8 mouse cellular contexts compared by ENCODE assay signal in genomic region chr11:85894731-85895545, GRCm38 (mm10). TPM values are rescaled to one million over a fixed set of nuclear protein-coding genes. Genes with fewer than 3 reads are reported as not detected.
DNase-seq lines count a peak whose midpoint lies in the region; ATAC-seq and TF ChIP-seq lines count a peak whose summit lies in the region.

No protein-coding gene starts in this region.

- no peaks in the 10 kb centered on the region for H3K36me3 ChIP-seq in kidney, embryonic 15.5 days
- no peaks in the 10 kb centered on the region for H3K36me3 ChIP-seq in forebrain, embryonic 10.5 days (replicated peaks)
- H3K36me3 ChIP-seq in hindbrain, postnatal 0 days (ENCODE audit: insufficient read depth, low read length) = no peaks in the 10 kb centered on the region

- no peak for ATAC-seq in kidney, embryonic 15.5 days (replicated peaks; ENCODE audit: low FRiP score)
- ATAC-seq in hindbrain, postnatal 0 days = no peak

- WGBS in kidney, embryonic 15.5 days = 3% methylated on average over 43 of the region's 43 CpGs
- under 1% methylated on average over 43 of the region's 43 CpGs for WGBS in forebrain, embryonic 10.5 days
- 2% methylated on average over 43 of the region's 43 CpGs for WGBS in hindbrain, postnatal 0 days

- peaks cover 26% of the 10 kb centered on the region for H3K4me1 ChIP-seq in kidney, embryonic 15.5 days
- H3K4me1 ChIP-seq in forebrain, embryonic 10.5 days = peaks cover 45% of the 10 kb centered on the region
- H3K4me1 ChIP-seq in hindbrain, postnatal 0 days (ENCODE audit: insufficient read depth, low read length) = no peaks in the 10 kb centered on the region

- peak overlapping the region; percentile 60 for H3K4me2 ChIP-seq in kidney, embryonic 15.5 days
- H3K4me2 ChIP-seq in hindbrain, postnatal 0 days (ENCODE audit: low read depth, low read length) = peak overlapping the region; percentile 50

- H3K4me3 ChIP-seq in kidney, embryonic 15.5 days (replicated peaks) = peak overlapping the region; percentile 33
- H3K4me3 ChIP-seq in forebrain, embryonic 10.5 days = peak overlapping the region; percentile 48
- H3K4me3 ChIP-seq in hindbrain, postnatal 0 days (ENCODE audit: low read length) = peak overlapping the region; percentile 25

- H3K9ac ChIP-seq in kidney, embryonic 15.5 days = no peak overlapping the region
- H3K9ac ChIP-seq in hindbrain, postnatal 0 days (replicated peaks; ENCODE audit: low read length) = no peak overlapping the region

- H3K27me3 ChIP-seq in kidney, embryonic 15.5 days = peaks cover 99% of the 10 kb centered on the region
- H3K27me3 ChIP-seq in forebrain, embryonic 10.5 days (ENCODE audit: poor library complexity, severe bottlenecking) = peaks cover 100% of the 10 kb centered on the region
- H3K27me3 ChIP-seq in hindbrain, postnatal 0 days (ENCODE audit: insufficient read depth, low read length) = peaks cover 70% of the 10 kb centered on the region

- H3K27ac ChIP-seq in kidney, embryonic 15.5 days = no peak overlapping the region
- no peak overlapping the region for H3K27ac ChIP-seq in forebrain, embryonic 10.5 days
- no peak overlapping the region for H3K27ac ChIP-seq in hindbrain, postnatal 0 days

- no peak for TF ChIP-seq CTCF in hindbrain, postnatal 0 days (IDR thresholded peaks at IDR 0.05; ENCODE audit: low read depth)

- no peaks in the 10 kb centered on the region for H3K9me3 ChIP-seq in kidney, embryonic 15.5 days (replicated peaks)
- no peaks in the 10 kb centered on the region for H3K9me3 ChIP-seq in forebrain, embryonic 10.5 days
- H3K9me3 ChIP-seq in hindbrain, postnatal 0 days (ENCODE audit: low read length) = no peaks in the 10 kb centered on the region

- no peak for DNase-seq in kidney, adult 9 months
- peak; percentile 54 for DNase-seq in forebrain, embryonic 10.5 days (ENCODE audit: extremely low spot score, low spot score)
- peak; percentile 25 for DNase-seq in hindbrain, postnatal 0 days (ENCODE audit: low spot score)
- DNase-seq in lung, postnatal 36 days = peak; percentile 60
- DNase-seq in left cerebral cortex, adult 9 months (ENCODE audit: low spot score in 2 of 2) = no peak
- no peak for DNase-seq in right cerebral cortex, postnatal 4 days
- DNase-seq in T-cell, adult 2 months (ENCODE audit: low spot score) = no peak

RNA-seq across cellular contexts. Expression of gene Tbx4, which starts 8.7 kb away (rescaled TPM):
- polyA plus RNA-seq in kidney, embryonic 15.5 days (2015; fragmentation: Nextera tagmentation; extraction: Ambion mirVana) = 0.36 and 0.56 TPM in 2 replicates
- 0.25 and 0.30 TPM in 2 replicates for polyA plus RNA-seq in forebrain, embryonic 10.5 days (2016; fragmentation: Nextera tagmentation; extraction: Ambion mirVana)
- 0.18 and 0.47 TPM in 2 replicates for total RNA-seq in hindbrain, postnatal 0 days (2014; rRNA removed)
- 0.20 and 0.23 TPM in 2 replicates for polyA plus RNA-seq in hindbrain, postnatal 0 days (2015; fragmentation: Nextera tagmentation; extraction: Ambion mirVana)

RNA-seq across cellular contexts. Expression of gene Gm11444, which starts 44.8 kb away (rescaled TPM):
- polyA plus RNA-seq in kidney, embryonic 15.5 days (2015; fragmentation: Nextera tagmentation; extraction: Ambion mirVana) = not detected in 2 replicates
- polyA plus RNA-seq in forebrain, embryonic 10.5 days (2016; fragmentation: Nextera tagmentation; extraction: Ambion mirVana) = not detected in 2 replicates
- total RNA-seq in hindbrain, postnatal 0 days (2014; rRNA removed) = not detected in 2 replicates
- polyA plus RNA-seq in hindbrain, postnatal 0 days (2015; fragmentation: Nextera tagmentation; extraction: Ambion mirVana) = not detected in 2 replicates

Comparison
In these comparisons a context has a peak if more than half of its experiments do, and no peak if none do; other contexts are left out.
1. DNase-seq: peak in forebrain, embryonic 10.5 days (single experiment), hindbrain, postnatal 0 days (single experiment) and lung, postnatal 36 days (single experiment); none in kidney, adult 9 months (single experiment), left cerebral cortex, adult 9 months (0 of 2), right cerebral cortex, postnatal 4 days (single experiment) and T-cell, adult 2 months (single experiment).
2. Peak in every context shown above with its lines, with median percentiles within 50 percentile points of each other: H3K4me3 ChIP-seq.